Mouse (Mus musculus) midbrain, embryonic 11.5 days (tissue): ENCODE results near the gene Zfp976. TPM values are rescaled to one million over a fixed set of nuclear protein-coding genes. Genes with fewer than 3 reads are reported as not detected.
"Not testable (repeated sequence)": the region's sequence is repeated elsewhere in the genome, so short reads cannot be mapped to it uniquely, and the experiment has no call there.

Experiments
- ATAC-seq: fragments of 200-750 bp; cut with Nextera tagmentation; 2 replicates; pipeline ENCODE4 v1.8.0; 2017; ENCODE audit warnings: moderate TSS enrichment, moderate library complexity; ENCODE audit not compliant: low FRiP score
- DNase-seq: peaks from one replicate; pipeline ENCODE4 v3.0.0; 2015; ENCODE audit warnings: low spot score; ENCODE audit errors: missing footprints
- H3K27ac ChIP-seq: fragments of 300-500 bp; sonication (generic); 2 replicates; pipeline ENCODE4 v1.5.1; 2014; ENCODE audit warnings: low read depth, low read length
- H3K27me3 ChIP-seq: fragments of 300-500 bp; sonication (generic); 2 replicates; pipeline ENCODE4 v1.6.1; 2014; ENCODE audit warnings: mild to moderate bottlenecking, low read length, moderate library complexity, mixed read lengths; ENCODE audit not compliant: control insufficient read depth, insufficient read depth
- H3K36me3 ChIP-seq: fragments of 300-500 bp; sonication (generic); 2 replicates; pipeline ENCODE4 v1.6.1; 2014; ENCODE audit warnings: mild to moderate bottlenecking, low read length, moderate library complexity, mixed read lengths; ENCODE audit not compliant: control insufficient read depth, insufficient read depth
- H3K4me1 ChIP-seq: fragments of 300-500 bp; sonication (generic); 2 replicates; pipeline ENCODE4 v1.6.1; 2014; ENCODE audit warnings: low read length; ENCODE audit not compliant: control insufficient read depth, insufficient read depth
- H3K4me2 ChIP-seq: fragments of 300-500 bp; sonication (generic); 2 replicates; pipeline ENCODE4 v1.6.1; 2014; ENCODE audit warnings: mild to moderate bottlenecking, moderate library complexity
- H3K4me3 ChIP-seq: fragments of 300-500 bp; sonication (generic); 2 replicates; pipeline ENCODE4 v1.5.1; 2014; ENCODE audit warnings: low read depth, low read length
- H3K9ac ChIP-seq: fragments of 300-500 bp; sonication (generic); 2 replicates; pipeline ENCODE4 v1.6.1; 2014; ENCODE audit warnings: low read length
- H3K9me3 ChIP-seq: fragments of 300-500 bp; sonication (generic); 2 replicates; pipeline ENCODE4 v1.6.1; 2016; ENCODE audit warnings: low read length; ENCODE audit not compliant: control insufficient read depth
- WGBS: fragments of 180-500 bp; shearing (Covaris S2); extraction: QIAGEN DNeasy Blood & Tissue Kit; methylation state at CpG from one replicate; pipeline ENCODE4 v1.1.7; 2014; 5-methylcytosine and 5-hydroxymethylcytosine counted together
- microRNA-seq: library from miRNA; unstranded; fragments of <30 nt; microRNA quantifications from one replicate; pipeline ENCODE4, GENCODE M21; 2017
- polyA plus RNA-seq: library from polyadenylated mRNA; unstranded; fragments of >200 nt; fragmentation: Nextera tagmentation; extraction: Ambion mirVana; gene quantifications from 2 replicates; pipeline ENCODE4 v1.2.1, GENCODE M21; 2014

Gene Zfp976
- polyA plus RNA-seq, 1 experiment from 2014 or later = 0.98 TPM

GRCm38 (mm10) chr7:42591311-42591710 lies 51.1 kb downstream of the Zfp976 start:
- H3K9ac ChIP-seq, H3K27me3 ChIP-seq, ATAC-seq, H3K4me1 ChIP-seq, H3K4me3 ChIP-seq, H3K4me2 ChIP-seq, H3K27ac ChIP-seq, H3K36me3 ChIP-seq, DNase-seq, H3K9me3 ChIP-seq: not testable (repeated sequence)

GRCm38 (mm10) chr7:42578488-42578887 lies 63.9 kb downstream of the Zfp976 start, which contains the start of gene Gm21028:
TSS of gene Gm21028 (minus strand) at chr7:42578588.
- Histone ChIP-seq H3K9ac (no peak within 1 kb of the TSS), H3K36me3 (no peaks in the 10 kb centered on the region), H3K27me3 (no peaks in the 10 kb centered on the region), H3K27ac (no peak within 1 kb of the TSS), H3K9me3 (peaks cover 17% of the 10 kb centered on the region; the same call in 1 of the 2 replicates), H3K4me2 (no peak within 1 kb of the TSS), H3K4me1 (no peaks in the 10 kb centered on the region), H3K4me3 (no peak within 1 kb of the TSS)
- DNase-seq (no peak), ATAC-seq (no peak)
- 93% methylated on average over 5 of the region's 5 CpGs for WGBS

Small RNA genes within 50 kb of the gene (microRNA-seq; reads per million reads assigned to microRNA genes)
- gene Gm24938 = not detected

Other genes starting within 250 kb of the Zfp976 start
- gene 4933421I07Rik, start 194.5 kb downstream of the Zfp976 start, polyA plus RNA-seq = not detected in 2 replicates
- gene Zfp141, start 136.8 kb downstream of the Zfp976 start, polyA plus RNA-seq = 12.3 and 12.8 TPM in 2 replicates
- not detected in 2 replicates for gene Gm21028, start 64.0 kb downstream of the Zfp976 start, polyA plus RNA-seq
- gene Zfp977, start 50.0 kb downstream of the Zfp976 start, polyA plus RNA-seq = 0.83 and 1.2 TPM in 2 replicates
- gene Zfp975, start 50.2 kb upstream of the Zfp976 start, polyA plus RNA-seq = 8.3 and 8.6 TPM in 2 replicates
- gene Gm17067, start 84.4 kb upstream of the Zfp976 start, polyA plus RNA-seq = not detected in 2 replicates
- gene Vmn2r62, start 150.9 kb upstream of the Zfp976 start, polyA plus RNA-seq = not detected in 2 replicates
- not detected in 2 replicates for gene Gm2381, start 224.6 kb upstream of the Zfp976 start, polyA plus RNA-seq